Mouse (Mus musculus): Measurements from ENCODE around the gene Elmod3. TPM values are rescaled to one million over a fixed set of nuclear protein-coding genes. Genes with fewer than 3 reads are reported as not detected.

The Elmod3 gene
- 25.4 TPM for polyA plus RNA-seq (2017; shearing (Covaris generic))

GRCm38 (mm10) chr6:72597956-72598753 lies at the start of gene Elmod3, which contains the start of gene Retsat:
Gene Elmod3, minus strand, starts transcription at chr6:72598413.
Gene Retsat, plus strand, starts transcription at chr6:72598475.

GRCm38 (mm10) chr6:72616643-72617288 lies 18.6 kb upstream of the Elmod3 start, which contains the start of gene Tgoln1:
Gene Tgoln1, minus strand, starts transcription at chr6:72617000.

GRCm38 (mm10) chr6:72544283-72544987 lies 53.8 kb downstream of the Elmod3 start, which contains the start of gene Capg:
Gene Capg, plus strand, starts transcription at chr6:72544391.

GRCm38 (mm10) chr6:72521607-72522006 lies 76.6 kb downstream of the Elmod3 start, which contains the start of gene Sh2d6:
Gene Sh2d6, minus strand, starts transcription at chr6:72521707.

Other genes starting within 250 kb of the Elmod3 start
- 0.73 TPM for gene Tmem150a, start 243.0 kb downstream of the Elmod3 start, polyA plus RNA-seq (2017; shearing (Covaris generic))
- 161 TPM for gene Rnf181, start 231.5 kb downstream of the Elmod3 start, polyA plus RNA-seq (2017; shearing (Covaris generic))
- 60.0 TPM for gene Vamp5, start 217.9 kb downstream of the Elmod3 start, polyA plus RNA-seq (2017; shearing (Covaris generic))
- gene Vamp8, start 207.7 kb downstream of the Elmod3 start, polyA plus RNA-seq (2017; shearing (Covaris generic)): 307 TPM
- 14.6 TPM for gene Ggcx, start 184.1 kb downstream of the Elmod3 start, polyA plus RNA-seq (2017; shearing (Covaris generic))
- gene Mat2a, start 158.9 kb downstream of the Elmod3 start, polyA plus RNA-seq (2017; shearing (Covaris generic)): 396 TPM
- gene Sh2d6, start 76.7 kb downstream of the Elmod3 start, polyA plus RNA-seq (2017; shearing (Covaris generic)): not detected
- 460 TPM for gene Capg, start 54.0 kb downstream of the Elmod3 start, polyA plus RNA-seq (2017; shearing (Covaris generic))
- gene Retsat, start 62 bp upstream of the Elmod3 start, polyA plus RNA-seq (2017; shearing (Covaris generic)): 9.4 TPM
- gene Tgoln1, start 18.6 kb upstream of the Elmod3 start, polyA plus RNA-seq (2017; shearing (Covaris generic)): 139 TPM
- 1.1 TPM for gene Tcf7l1, start 190.8 kb upstream of the Elmod3 start, polyA plus RNA-seq (2017; shearing (Covaris generic))